Mouse (Mus musculus): ENCODE measurements around the gene Ppp1r7.
"Not testable (repeated sequence)": the region's sequence is repeated elsewhere in the genome, so short reads cannot be mapped to it uniquely, and the experiment has no call there.

Gene Ppp1r7

GRCm38 (mm10) chr1:93342648-93343503 is at the start of gene Ppp1r7, which contains the start of gene Pask:
Ppp1r7 (plus strand) TSS chr1:93342854.
Pask (minus strand) TSS chr1:93343482.
- DNase-seq (ENCODE audit: low spot score in 2 of 2) = peak; percentile 86 to 92

GRCm38 (mm10) chr1:93294491-93294890 is 48.2 kb upstream of the Ppp1r7 start:
- not testable (repeated sequence) for DNase-seq (ENCODE audit: low spot score in 2 of 2)

- DNase-seq (ENCODE audit: low spot score in 2 of 2) = no peak
Measured at GRCm38 (mm10) chr1:93299791-93300190, 42.9 kb upstream of the Ppp1r7 start.

GRCm38 (mm10) chr1:93300578-93300977 is 42.1 kb upstream of the Ppp1r7 start:
- no peak for DNase-seq (ENCODE audit: low spot score in 2 of 2)

GRCm38 (mm10) chr1:93305581-93306337 is 36.9 kb upstream of the Ppp1r7 start, which contains the start of gene Mterf4:
Mterf4 (minus strand) TSS chr1:93305915.
- DNase-seq (ENCODE audit: low spot score in 2 of 2) = peak; percentile 61 to 73

- no peak for DNase-seq (ENCODE audit: low spot score in 2 of 2)
Measured at GRCm38 (mm10) chr1:93323973-93324372, 18.7 kb upstream of the Ppp1r7 start.

- DNase-seq (ENCODE audit: low spot score in 2 of 2) = no peak
Measured at GRCm38 (mm10) chr1:93326446-93326845, 16.2 kb upstream of the Ppp1r7 start.

GRCm38 (mm10) chr1:93334621-93335020 is 8.0 kb upstream of the Ppp1r7 start:
- no peak for DNase-seq (ENCODE audit: low spot score in 2 of 2)

GRCm38 (mm10) chr1:93343504-93344047 is 922 bp downstream of the Ppp1r7 start:
- DNase-seq (ENCODE audit: low spot score in 2 of 2) = peak; percentile 79 to 92

GRCm38 (mm10) chr1:93347176-93347575 is 4.5 kb downstream of the Ppp1r7 start:
- no peak for DNase-seq (ENCODE audit: low spot score in 2 of 2)

- no peak for DNase-seq (ENCODE audit: low spot score in 2 of 2)
Measured at GRCm38 (mm10) chr1:93349701-93350100, 7.0 kb downstream of the Ppp1r7 start.

- no peak for DNase-seq (ENCODE audit: low spot score in 2 of 2)
Measured at GRCm38 (mm10) chr1:93352724-93353123, 10.1 kb downstream of the Ppp1r7 start.

- DNase-seq (ENCODE audit: low spot score in 2 of 2) = no peak
Measured at GRCm38 (mm10) chr1:93362661-93363060, 20.0 kb downstream of the Ppp1r7 start.

GRCm38 (mm10) chr1:93365641-93366040 is 23.0 kb downstream of the Ppp1r7 start:
- no peak for DNase-seq (ENCODE audit: low spot score in 2 of 2)

- no peak for DNase-seq (ENCODE audit: low spot score in 2 of 2)
Measured at GRCm38 (mm10) chr1:93373665-93374064, 31.0 kb downstream of the Ppp1r7 start, which contains the start of gene Ano7. Ano7 (plus strand) TSS chr1:93373930.

- DNase-seq (ENCODE audit: low spot score in 2 of 2) = no peak
Measured at GRCm38 (mm10) chr1:93377307-93377706, 34.7 kb downstream of the Ppp1r7 start.

- DNase-seq (ENCODE audit: low spot score in 2 of 2) = no peak
Measured at GRCm38 (mm10) chr1:93379117-93379516, 36.5 kb downstream of the Ppp1r7 start.

- no peak for DNase-seq (ENCODE audit: low spot score in 2 of 2)
Measured at GRCm38 (mm10) chr1:93387198-93387597, 44.5 kb downstream of the Ppp1r7 start.

- DNase-seq (ENCODE audit: low spot score in 2 of 2) = no peak
Measured at GRCm38 (mm10) chr1:93388906-93389305, 46.3 kb downstream of the Ppp1r7 start.

- peak in 1 of 2 experiments; percentile 26 for DNase-seq (ENCODE audit: low spot score in 2 of 2)
Measured at GRCm38 (mm10) chr1:93401191-93402052, 58.8 kb downstream of the Ppp1r7 start.

- DNase-seq (ENCODE audit: low spot score in 2 of 2) = no peak
Measured at GRCm38 (mm10) chr1:93403403-93403802, 60.7 kb downstream of the Ppp1r7 start.
